30 mouse cellular contexts compared by ENCODE assay signal in genomic region chr10:116181235-116181634, GRCm38 (mm10).
DNase-seq lines count a peak whose midpoint lies in the region; ATAC-seq lines count a peak whose summit lies in the region.
"Had no signal": no experiment of that assay in that cellular context is flagged by ENCODE, and none has a peak within 500 bp of the region (broad histone marks: within the 10 kb centered on the region; RNA-seq: fewer than 3 reads in every experiment).

No protein-coding gene starts in this region.

- no peaks in the 10 kb centered on the region for H3K9me3 ChIP-seq in liver, embryonic 16.5 days (replicated peaks; ENCODE audit: control insufficient read depth, low read length)
- H3K9me3 ChIP-seq in liver, embryonic 11.5 days (ENCODE audit: control insufficient read depth, low read length) = no peaks in the 10 kb centered on the region
- H3K9me3 ChIP-seq in intestine, embryonic 15.5 days = no peaks in the 10 kb centered on the region
- H3K9me3 ChIP-seq: embryonic facial prominence, embryonic 10.5 days; embryonic facial prominence, embryonic 13.5 days; forebrain, embryonic 12.5 days; forebrain, embryonic 15.5 days; heart, embryonic 10.5 days; heart, embryonic 13.5 days; hindbrain, embryonic 10.5 days; hindbrain, embryonic 13.5 days had no signal

- H3K4me1 ChIP-seq in liver, embryonic 16.5 days (ENCODE audit: control insufficient read depth, low read depth, low read length) = no peaks in the 10 kb centered on the region
- no peaks in the 10 kb centered on the region; the same call in 1 of the 2 replicates for H3K4me1 ChIP-seq in liver, embryonic 11.5 days (replicated peaks; ENCODE audit: control insufficient read depth, insufficient read depth, low read length)
- H3K4me1 ChIP-seq in intestine, embryonic 15.5 days (replicated peaks) = no peaks in the 10 kb centered on the region; the same call in 1 of the 2 replicates
- H3K4me1 ChIP-seq: embryonic facial prominence, embryonic 13.5 days had no signal

- H3K27ac ChIP-seq in liver, embryonic 16.5 days (ENCODE audit: low read length) = no peak overlapping the region
- H3K27ac ChIP-seq in liver, embryonic 11.5 days (ENCODE audit: low read depth, low read length) = no peak overlapping the region
- H3K27ac ChIP-seq in intestine, embryonic 15.5 days = no peak overlapping the region
- H3K27ac ChIP-seq: embryonic facial prominence, embryonic 10.5 days; embryonic facial prominence, embryonic 13.5 days; forebrain, embryonic 12.5 days; forebrain, embryonic 15.5 days; heart, adult 2 months; heart, embryonic 10.5 days; heart, embryonic 13.5 days; hindbrain, embryonic 10.5 days; hindbrain, embryonic 13.5 days had no signal

- no peak overlapping the region for H3K4me3 ChIP-seq in liver, embryonic 16.5 days (ENCODE audit: low read depth, low read length)
- no peak overlapping the region for H3K4me3 ChIP-seq in liver, embryonic 11.5 days (ENCODE audit: low read depth, low read length)
- no peak overlapping the region for H3K4me3 ChIP-seq in intestine, embryonic 15.5 days (replicated peaks)
- H3K4me3 ChIP-seq: embryonic facial prominence, embryonic 10.5 days; embryonic facial prominence, embryonic 13.5 days; erythroblast, embryonic 14.5 days; forebrain, embryonic 12.5 days; forebrain, embryonic 15.5 days; heart, adult 2 months; heart, embryonic 10.5 days; heart, embryonic 13.5 days; hindbrain, embryonic 10.5 days; hindbrain, embryonic 13.5 days had no signal

- peak; percentile 24; the same call in 1 of the 2 replicates for ATAC-seq in liver, embryonic 16.5 days (ENCODE audit: low read depth)
- ATAC-seq in liver, embryonic 11.5 days (replicated peaks; ENCODE audit: low FRiP score) = no peak
- peak; percentile 84 for ATAC-seq in megakaryocyte, adult 5-6 weeks (ENCODE audit: poor library complexity, severe bottlenecking)
- peak; percentile 17; the same call in 1 of the 2 replicates for ATAC-seq in monocyte, adult 5-6 weeks (replicated peaks; ENCODE audit: insufficient number of reproducible peaks, low FRiP score, low TSS enrichment, poor library complexity, severe bottlenecking)
- ATAC-seq in intestine, embryonic 15.5 days = no peak
- ATAC-seq: forebrain, embryonic 15.5 days; hindbrain, embryonic 16.5 days; Patski had no signal

- H3K4me2 ChIP-seq in liver, embryonic 16.5 days (ENCODE audit: low read depth, low read length) = no peak overlapping the region
- H3K4me2 ChIP-seq in liver, embryonic 11.5 days = no peak overlapping the region
- no peak overlapping the region for H3K4me2 ChIP-seq in intestine, embryonic 15.5 days (replicated peaks)
- H3K4me2 ChIP-seq: embryonic facial prominence, embryonic 13.5 days; forebrain, embryonic 12.5 days; forebrain, embryonic 15.5 days; heart, embryonic 13.5 days; hindbrain, embryonic 13.5 days had no signal

- H3K27me3 ChIP-seq in liver, embryonic 16.5 days (ENCODE audit: control insufficient read depth, insufficient read depth, low read depth, low read length) = no peaks in the 10 kb centered on the region
- no peaks in the 10 kb centered on the region for H3K27me3 ChIP-seq in liver, embryonic 11.5 days (replicated peaks; ENCODE audit: control insufficient read depth, insufficient read depth, low read length)
- no peaks in the 10 kb centered on the region for H3K27me3 ChIP-seq in intestine, embryonic 15.5 days (replicated peaks)
- H3K27me3 ChIP-seq: CH12.LX; embryonic facial prominence, embryonic 13.5 days; forebrain, embryonic 15.5 days; heart, embryonic 13.5 days; hindbrain, embryonic 13.5 days had no signal

- WGBS in liver, embryonic 16.5 days (ENCODE audit: insufficient replicate concordance) = 55% methylated on average over 5 of the region's 5 CpGs
- 79% methylated on average over 5 of the region's 5 CpGs for WGBS in liver, embryonic 11.5 days
- WGBS in intestine, embryonic 15.5 days = 81% methylated on average over 5 of the region's 5 CpGs

- no peak overlapping the region for H3K9ac ChIP-seq in liver, embryonic 16.5 days (ENCODE audit: low read depth, low read length)
- no peak overlapping the region for H3K9ac ChIP-seq in liver, embryonic 11.5 days (ENCODE audit: low read depth, low read length)
- no peak overlapping the region for H3K9ac ChIP-seq in intestine, embryonic 15.5 days
- H3K9ac ChIP-seq: embryonic facial prominence, embryonic 13.5 days; forebrain, embryonic 12.5 days; forebrain, embryonic 15.5 days; heart, embryonic 13.5 days; hindbrain, embryonic 13.5 days had no signal

- no peaks in the 10 kb centered on the region for H3K36me3 ChIP-seq in liver, embryonic 16.5 days (ENCODE audit: control insufficient read depth, insufficient read depth)
- H3K36me3 ChIP-seq in liver, embryonic 11.5 days (ENCODE audit: control insufficient read depth, insufficient read depth, low read length) = no peaks in the 10 kb centered on the region
- no peaks in the 10 kb centered on the region for H3K36me3 ChIP-seq in intestine, embryonic 15.5 days
- H3K36me3 ChIP-seq: embryonic facial prominence, embryonic 10.5 days; embryonic facial prominence, embryonic 13.5 days; forebrain, embryonic 12.5 days; forebrain, embryonic 15.5 days; G1E; heart, embryonic 10.5 days; heart, embryonic 13.5 days; hindbrain, embryonic 10.5 days; hindbrain, embryonic 13.5 days had no signal

- DNase-seq in liver, embryonic 11.5 days (ENCODE audit: low spot score) = no peak
- DNase-seq in gastrocnemius, adult 8-10 months (ENCODE audit: low spot score in 2 of 2) = no peak
- no peak for DNase-seq in frontal cortex, postnatal 36 days (ENCODE audit: low spot score in 2 of 2)
- DNase-seq: adrenal gland, postnatal 10 days; adrenal gland, postnatal 36 days; B cell, adult 2 months; cerebellum, adult 11 months; cerebellum, adult 2 months; cerebellum, adult 9-11 months; cerebellum, postnatal 25 days; embryo, embryonic 11 days; gastrocnemius, postnatal 14 days; heart, adult 2 months had no signal

Comparison
In these comparisons a context has a peak if more than half of its experiments do, and no peak if none do; other contexts are left out.
1. ATAC-seq: peak in liver, embryonic 16.5 days (single experiment), megakaryocyte, adult 5-6 weeks (single experiment) and monocyte, adult 5-6 weeks (single experiment); none in liver, embryonic 11.5 days (single experiment) and intestine, embryonic 15.5 days (single experiment).